Mouse (Mus musculus) left cerebral cortex, adult 11 months (tissue): Measurements from ENCODE around the gene Syne3.

ENCODE experiments used
- DNase-seq: peaks from one replicate; pipeline ENCODE4 v3.0.0; 2022; ENCODE audit warnings: low spot score

Syne3 gene

DNA sequence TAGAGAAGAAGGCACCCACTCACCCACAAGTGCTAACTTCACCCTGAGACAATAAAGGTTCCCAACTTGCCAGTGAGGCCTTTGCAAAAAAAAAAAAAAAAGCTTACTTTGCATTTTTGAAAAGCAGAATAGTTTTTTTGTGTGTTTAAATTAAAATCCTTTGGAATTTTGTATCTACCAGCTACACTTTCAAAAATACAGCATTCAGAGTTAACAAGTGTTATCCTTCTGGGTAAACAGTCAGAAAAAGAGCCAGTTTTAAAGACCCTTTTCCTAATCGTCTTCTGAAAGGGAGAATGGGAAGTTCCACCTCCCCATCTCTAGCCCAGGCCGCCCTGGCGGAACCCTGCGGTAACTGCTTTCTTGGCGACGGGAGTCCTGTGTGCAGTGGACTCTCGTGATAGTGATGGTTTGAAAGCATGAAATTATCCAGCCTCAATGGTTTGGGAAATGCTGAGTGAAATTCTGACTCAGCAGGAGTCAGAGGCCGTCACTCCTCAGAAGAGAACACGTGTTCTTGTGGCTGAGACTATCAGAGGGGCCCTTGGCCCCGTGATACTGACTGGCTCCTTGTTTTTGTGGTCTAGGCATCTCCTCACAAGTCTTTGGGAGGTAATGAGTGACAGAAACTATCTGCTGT, 16.5 kb upstream of the Syne3 start:
- no peak for DNase-seq

DNA sequence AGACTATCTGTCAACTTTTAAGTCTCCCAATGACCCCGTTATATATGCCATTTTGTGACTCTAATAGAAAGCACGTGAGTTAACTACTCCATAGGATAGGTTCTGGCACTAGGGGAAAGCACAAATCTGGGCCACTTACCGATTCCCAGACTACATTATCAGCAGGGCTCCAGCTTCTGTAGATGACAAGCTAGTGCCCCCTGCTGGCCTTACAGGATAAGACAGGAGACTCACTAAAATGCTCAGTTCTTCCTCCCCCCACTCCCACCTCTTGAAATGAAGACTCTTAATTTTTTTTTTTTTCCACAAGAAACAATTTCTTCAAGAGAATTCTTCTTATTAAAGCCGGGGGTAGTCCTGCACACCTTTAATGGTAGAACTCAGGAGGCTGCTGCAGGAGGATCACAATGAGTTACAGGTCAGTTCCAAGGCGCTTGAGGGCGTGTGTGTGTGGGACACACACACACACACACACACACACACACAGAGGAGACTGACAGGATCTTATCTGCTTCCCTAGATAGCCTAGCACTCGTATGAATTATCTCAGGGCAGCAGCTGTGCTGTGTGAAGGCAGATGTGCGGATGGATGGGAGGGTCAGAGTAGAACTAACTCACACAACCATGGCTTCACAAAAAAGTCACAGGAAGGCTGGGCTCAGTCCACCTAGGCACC, 15.8 kb upstream of the Syne3 start:
- DNase-seq = peak; percentile 66

DNA sequence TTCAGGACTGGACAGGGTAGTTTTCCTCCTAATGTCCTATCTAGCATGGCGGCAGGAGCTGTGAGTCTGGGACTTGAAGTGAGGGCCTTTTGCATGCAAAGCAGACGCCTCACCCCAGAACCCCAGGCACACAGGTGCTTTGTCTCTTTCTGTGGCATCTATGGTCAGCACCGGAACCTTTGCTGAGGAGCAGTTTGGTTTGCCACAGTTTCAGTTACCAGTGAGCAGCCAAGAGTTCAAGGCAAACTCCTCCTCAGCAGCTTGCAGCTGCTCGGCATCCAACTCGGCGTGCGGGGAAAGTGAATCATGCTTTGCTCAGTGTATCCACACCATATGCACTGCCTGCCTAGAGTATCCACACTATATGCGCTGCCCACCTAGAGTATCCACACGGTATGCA, 13.2 kb upstream of the Syne3 start:
- no peak for DNase-seq

DNA sequence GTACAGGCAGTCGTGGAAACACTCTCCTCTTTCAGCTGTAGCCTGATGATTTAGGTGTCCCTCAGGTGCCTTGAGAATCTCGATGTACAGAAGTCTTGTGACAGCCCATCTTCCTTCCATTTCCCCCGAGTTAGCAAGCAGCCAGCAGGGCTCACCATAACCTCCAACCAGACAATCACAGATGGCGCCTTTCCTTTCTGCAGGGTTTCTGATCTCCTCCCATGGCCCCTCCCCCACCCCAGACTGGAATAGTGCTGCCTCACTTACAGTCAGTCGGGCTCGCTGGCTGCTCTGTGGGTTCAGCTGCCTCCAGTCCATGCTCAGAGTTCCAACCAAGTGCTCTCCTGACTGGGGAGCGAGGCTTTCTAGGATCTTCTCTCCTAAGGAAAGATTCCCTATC, 12.5 kb upstream of the Syne3 start:
- DNase-seq = no peak

DNA sequence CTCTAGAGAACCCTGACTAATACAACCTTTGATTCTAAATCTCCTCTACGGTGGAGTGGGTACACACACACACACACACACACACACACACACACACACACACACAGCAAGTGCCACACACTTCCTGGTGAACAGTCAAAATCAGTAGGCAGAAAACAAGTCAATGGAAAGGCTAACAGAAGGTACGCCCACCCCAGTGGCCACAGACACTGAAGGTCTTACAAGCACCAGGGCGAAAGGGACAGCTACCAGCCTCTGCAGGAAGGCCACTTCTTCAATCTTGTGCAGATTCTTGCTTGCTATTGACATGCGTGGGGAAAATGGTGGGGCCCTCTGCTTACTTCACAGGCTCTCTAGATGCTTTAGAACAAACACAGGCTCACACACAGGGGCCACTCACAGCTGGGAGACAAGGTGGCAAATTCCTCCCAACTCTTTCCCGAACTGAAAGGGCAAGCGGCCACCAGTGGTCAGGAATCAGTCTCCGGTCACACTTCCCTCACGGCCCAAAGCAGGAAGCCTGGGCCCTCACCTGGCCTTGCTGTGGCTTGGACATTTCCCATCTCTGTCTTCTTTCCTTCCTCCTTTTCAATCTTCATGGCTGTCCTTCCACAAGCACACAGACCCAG, 11.9 kb upstream of the Syne3 start:
- no peak for DNase-seq

DNA sequence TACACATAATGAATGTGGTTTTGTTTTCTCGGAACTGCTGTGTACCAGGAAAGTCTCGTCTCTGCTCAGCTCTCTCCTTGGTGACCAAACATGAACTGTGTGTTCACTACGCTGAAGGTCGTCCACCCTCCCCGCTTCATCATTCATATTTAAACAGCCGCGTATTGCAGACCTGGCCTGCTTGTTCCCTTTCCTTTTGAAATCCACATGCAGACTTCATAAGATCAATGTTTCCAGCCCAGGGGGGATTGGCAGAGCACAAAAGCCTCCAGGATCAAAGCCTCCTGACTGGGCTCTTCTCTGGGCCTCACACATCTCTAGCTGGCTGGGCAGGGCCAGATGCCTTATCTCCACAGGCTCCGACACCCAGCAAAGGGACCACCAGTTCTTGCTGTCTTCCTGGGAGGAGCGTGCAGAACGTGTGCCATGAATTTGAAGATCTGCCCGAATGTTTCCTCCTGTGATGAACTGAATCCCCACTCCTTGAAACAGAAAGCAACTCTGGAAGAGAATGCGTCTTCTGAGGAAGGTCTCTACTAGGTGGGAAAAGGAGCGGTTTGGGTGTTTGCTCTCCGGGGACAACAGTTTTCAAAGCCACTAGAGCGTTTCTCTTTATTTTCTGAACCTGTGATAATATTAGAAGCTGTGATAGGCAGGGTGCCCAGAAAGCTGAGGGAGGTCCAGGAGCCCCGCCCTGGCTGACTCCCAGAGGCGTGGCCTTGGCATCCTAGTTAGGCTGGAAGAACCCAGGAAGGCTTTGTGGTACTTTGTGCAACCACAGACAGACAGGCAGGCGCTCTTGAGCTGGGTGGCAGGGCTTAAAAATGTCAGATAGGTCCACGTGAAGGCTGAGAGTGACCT, 10.0 kb upstream of the Syne3 start:
- no peak for DNase-seq

DNA sequence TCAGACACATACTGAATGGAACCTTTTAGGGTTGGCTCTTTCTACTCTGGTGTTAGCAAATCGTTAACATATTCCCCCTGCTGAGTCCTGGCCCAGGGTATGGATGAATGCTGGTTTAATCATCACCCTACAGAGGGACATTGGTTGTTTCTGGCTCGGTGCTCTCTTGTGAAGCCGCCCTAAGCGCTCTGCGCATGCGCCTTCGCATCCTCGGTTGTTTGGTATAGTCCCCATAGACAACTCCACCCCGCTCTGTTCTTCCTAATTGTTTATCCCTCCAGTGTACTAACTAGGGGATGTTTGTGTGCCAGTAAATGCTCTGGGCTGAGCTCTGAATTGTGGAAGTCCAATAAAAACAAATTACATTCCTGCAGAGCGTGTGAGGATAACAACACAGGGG, 7.0 kb upstream of the Syne3 start:
- DNase-seq = no peak

DNA sequence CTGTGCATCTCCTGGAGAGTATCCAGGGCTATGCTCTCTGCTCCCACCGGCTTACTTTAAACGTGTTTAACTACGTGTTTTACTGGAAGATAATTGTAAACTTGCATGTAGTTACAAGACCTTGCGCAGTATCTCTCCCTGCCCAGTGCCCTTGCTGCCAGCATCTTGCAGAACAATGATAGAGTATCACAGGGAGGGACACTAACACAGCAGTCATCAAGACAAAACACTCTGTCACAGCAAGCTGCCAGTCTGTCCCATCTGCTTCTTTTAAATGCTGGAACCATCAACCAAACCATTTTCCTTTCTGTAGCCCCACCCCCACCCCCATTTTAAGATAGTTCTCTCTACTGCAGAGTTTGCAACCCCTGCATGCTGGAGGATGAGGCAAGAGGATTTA, 6.6 kb upstream of the Syne3 start:
- no peak for DNase-seq

DNA sequence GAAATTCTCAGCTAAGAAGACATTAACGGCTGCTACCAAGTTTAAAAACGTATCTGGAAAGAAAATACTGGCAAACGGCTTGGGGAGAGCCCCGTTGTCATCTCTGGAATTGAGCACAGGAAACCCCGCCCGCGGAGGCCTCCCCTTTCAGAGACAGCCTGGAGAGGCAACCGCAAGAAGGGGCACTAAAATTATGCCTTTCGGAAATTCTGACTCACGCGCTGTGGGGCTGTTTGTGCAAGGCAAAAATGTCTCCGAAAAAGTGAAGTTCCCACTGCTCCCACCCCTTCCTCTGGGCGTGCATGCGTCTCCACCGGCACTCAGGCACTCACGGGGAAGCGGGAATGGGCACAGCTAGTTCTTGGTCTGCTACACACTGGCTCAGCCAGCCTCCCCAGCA, 3.5 kb upstream of the Syne3 start:
- DNase-seq = no peak

DNA sequence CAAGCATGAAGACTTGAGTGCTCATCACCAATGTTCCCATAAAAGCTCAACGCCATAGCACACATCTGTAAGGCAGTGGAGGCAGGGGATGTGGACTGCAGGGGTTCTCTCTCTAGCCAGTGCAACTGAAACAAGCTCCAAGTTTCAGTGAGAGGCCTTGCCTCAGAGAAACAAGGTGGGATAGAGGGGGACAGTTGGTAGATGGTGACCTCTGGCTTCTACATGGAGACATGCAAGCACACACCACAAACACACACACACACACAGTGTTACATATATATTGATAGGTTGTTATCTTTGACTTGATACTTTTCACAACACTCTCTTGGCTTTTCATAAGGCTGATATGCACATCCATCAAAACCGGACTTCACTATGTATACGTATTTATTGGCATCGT, 2.7 kb upstream of the Syne3 start:
- DNase-seq = no peak

DNA sequence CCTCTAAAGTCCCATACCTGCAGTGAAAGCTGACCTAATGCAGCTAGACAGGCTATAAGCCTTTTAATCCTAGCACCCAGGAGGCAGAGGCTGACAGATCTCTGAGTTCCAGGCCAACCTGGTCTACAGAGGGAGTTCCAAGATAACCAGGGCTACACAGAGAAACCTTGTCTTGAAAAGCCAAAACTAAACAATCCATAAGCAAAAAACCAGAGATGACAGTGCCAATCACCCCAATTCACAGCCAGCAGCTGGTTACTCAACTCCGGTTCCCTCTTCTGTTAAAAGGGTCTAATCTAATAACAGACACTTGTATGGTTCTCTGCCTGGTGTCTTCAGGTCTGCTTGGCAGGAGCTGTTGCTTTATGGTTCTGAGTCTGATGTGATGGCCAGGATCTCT, 2.0 kb upstream of the Syne3 start:
- no peak for DNase-seq

DNA sequence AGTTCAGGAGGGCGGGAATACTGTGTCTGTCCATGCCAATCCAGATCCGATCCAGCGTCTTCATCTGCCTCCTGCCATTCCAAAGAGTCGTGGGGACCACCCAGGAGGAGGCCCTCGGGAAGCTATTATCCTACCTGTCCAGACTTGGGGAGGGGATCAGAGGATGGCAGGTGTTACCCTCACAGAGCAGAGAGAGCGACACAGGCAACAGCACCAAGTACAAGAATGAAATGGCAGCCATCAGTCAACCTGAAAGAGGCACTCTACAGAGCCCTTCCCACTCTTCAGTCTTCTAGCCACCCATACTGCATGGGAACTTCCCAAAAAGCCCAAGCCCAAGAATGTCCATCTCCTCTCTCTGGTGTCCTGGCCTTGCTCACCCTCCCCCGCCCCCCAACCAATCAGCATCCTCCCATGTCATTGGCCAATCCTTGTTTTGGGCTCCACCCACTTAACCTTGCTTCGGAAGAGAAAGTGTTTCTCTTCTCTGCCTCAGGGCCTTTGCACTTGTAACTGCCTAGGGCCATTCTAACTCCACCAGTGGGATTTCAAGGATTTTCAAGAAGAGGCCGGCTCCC, 693 bp upstream of the Syne3 start:
- no peak for DNase-seq

DNA sequence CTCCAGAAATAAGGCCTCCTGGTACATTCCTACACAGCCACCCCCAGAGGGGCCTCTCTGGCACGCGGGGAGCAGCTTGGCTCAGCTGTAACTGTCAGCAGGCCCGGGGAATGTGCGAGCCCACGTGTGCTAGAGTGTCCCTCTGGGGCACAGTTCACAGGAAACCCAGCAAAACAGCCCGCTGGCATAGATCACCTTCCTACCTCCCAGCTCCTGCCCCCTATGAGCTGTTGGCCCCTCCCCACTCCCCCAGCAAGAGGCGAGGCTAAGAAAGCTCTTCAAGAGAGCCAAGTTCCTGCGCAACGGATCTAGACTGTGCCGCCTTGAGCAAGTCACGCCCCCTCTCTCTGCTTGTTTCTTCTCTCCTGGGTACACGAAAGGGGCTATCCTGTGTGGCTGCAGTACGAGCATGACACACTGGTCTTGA, 844 bp downstream of the Syne3 start:
- DNase-seq = no peak

DNA sequence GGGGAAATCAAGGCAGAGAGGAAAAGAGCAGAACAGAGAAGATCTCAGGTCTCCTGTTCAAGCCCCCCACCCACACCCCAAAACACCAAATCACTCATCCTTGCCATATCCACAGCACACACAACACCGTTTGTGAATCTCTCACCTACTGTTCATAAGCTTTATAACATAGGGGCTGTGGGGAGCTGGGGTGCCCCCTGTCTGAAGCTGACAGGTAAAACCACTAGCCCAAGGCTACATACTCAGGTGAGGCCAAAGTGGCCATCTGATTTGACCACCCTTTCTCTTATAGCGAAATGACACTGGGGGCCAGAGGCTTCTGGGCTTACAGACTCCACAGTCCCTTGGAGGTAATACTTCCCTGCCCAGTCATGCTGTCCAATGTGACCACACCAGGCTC, 1.5 kb downstream of the Syne3 start:
- DNase-seq = no peak

DNA sequence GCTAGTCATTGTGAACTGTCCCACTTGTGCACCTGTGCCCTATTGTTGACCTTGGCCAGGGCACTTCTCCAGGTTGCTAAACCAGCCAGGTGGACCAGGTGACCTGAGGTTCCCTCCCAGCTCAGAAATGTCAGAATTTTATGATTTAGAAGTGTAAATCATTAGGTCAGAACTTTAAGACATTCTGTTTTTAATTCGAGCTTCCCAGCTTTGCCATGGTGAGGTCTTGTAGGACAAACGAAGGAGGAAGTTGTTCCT, 4.0 kb downstream of the Syne3 start:
- DNase-seq = no peak

DNA sequence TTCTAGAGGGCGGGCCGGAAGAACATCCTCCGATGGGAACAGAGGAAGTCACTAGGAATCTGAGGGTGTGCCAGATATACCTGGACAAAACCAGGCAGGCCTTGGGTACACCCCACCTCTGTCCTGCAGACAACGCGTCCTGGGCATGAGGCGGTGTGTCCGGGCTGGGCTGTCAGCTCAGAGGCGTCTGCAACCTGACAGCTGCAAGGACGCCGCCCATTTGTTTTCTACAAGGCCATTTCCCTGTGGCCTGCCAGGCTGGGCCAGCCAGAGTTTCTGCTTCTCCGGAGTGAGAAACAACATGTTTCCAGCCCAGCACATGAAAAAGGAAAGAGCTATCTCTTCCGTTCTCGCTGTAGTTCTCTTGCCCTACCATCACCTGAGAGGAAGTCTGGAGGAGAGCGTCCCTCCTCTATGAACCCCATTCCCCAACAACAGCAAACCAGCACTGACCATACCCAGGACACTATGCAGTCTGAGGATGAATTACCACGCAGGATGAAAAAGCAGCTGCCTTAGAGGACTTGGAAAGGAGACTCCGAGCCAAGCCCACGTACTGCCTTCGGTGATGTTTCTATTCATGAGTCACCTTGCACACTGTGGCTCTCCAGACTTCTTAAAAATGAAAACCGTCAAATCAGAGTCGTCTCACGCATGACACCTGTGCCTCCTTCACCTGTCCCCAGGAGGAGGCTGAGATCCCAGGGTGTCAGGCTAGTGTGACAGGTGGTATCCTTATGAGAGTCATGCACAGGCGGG, 4.5 kb downstream of the Syne3 start:
- DNase-seq = no peak

DNA sequence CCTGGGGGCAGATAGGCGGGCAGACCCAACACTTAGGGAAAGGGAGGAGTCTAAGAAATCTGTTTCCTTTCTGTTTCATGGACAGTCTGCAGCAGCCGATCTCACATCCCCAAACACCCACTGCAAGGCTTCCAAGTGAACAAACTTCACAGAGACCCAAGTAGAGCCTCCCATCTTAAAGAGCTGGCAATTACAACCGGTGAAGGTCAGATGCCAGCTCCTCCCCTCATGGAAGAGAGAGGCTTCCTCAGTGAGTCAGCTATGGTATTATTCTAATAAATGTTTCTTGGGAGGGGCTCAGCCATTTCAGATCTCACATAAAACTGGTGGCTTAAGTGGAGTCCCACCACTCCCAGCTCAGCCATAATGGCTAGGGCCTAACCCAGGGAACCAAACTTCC, 5.9 kb downstream of the Syne3 start:
- DNase-seq = no peak

DNA sequence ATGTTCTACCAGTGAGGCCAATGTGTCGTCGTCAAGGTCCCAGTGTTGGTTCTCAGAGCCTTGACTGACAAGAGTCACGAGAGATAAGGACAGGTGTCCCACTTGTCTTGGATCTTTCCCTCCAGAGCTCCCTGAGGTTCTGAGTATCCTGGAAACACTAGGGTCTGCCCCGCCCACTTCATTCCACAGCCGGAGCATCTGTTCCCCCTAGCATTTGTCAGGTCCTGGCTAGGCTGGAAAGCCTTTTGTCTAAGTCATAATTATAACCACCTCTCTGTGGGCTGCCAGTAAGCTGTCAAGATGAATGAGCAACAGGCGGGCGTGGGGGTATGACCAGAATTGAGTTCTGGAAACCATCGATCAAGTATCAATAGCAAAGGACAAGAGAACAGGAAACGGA, 6.5 kb downstream of the Syne3 start:
- DNase-seq = no peak

DNA sequence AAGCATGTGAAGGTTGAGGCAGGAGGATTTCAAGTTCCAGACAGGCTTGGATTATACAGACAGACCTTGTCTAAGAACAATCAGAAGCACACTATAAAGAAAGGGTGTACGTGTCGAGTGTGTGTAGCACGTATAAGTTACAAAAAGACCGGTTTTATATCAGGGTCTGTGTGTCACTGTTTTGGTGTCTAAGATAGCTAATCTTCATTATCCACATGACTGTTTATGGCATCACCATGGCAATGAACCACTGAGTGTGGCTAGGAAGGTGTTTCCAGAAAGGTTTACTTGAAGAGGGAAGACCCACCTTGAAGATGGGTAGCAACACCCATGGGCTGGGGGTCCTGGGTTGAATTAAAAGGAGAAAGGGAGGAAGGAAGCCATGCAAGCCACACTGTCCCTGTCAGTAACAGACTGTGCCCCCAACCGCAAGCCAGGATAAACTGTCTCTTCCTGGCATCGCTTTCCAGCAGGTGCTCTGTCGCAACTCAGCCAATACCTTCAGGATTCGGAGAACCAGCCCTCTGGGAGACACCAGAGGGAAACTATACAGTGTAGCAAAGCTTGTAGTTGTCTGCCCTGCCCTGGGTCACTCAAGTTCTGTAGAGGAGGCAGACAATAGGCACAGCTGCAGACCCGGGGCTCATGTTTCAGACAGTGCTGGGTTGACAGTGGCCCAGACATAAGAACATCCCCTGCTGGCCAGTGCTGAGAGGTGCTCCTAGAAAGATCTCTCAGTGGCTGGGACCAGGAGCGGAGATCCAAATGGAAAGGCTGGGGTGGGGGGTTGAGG, 7.1 kb downstream of the Syne3 start:
- no peak for DNase-seq

DNA sequence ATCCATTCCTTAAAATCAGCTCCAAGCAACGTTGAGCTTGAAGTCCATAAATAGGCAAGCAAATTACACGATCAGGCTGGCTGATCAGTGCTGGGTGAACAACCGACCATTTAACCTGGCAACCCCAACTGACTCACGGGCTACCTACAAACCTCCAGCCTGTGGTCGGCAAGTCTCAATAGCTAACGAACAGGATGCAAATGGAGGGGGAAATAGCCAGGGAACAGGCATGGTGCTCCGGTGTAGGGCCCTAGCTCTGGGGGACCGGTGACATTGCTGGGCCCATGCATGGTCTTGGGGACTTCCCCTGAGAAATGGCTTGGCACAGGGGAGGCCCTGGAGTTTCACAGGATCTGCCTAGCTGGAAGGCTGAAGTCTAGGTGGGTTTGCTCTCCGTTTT, 8.3 kb downstream of the Syne3 start:
- DNase-seq = no peak
